ENCODE assay signal across 13 mouse cellular contexts in the genomic region with DNA sequence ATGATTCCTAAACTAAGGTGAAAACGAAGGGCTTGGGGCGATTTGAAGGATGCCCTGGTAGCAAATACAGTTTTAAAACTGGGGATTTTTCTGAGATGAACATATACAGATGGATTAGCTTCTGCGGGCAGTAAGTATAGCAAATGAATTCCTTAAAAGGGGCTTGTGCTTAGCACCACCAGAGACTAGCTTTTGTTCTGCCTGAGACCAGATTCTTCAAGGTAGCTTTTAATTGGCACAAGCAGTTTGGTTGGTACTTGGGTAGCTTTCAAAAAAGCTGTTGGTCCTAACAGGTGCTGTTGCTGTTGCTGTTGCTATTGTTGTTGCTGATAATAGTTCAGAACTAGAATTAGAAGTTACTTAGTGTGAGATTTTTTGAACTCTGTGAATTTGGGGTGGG.
DNase-seq lines count a peak whose midpoint lies in the region; ATAC-seq and TF ChIP-seq lines count a peak whose summit lies in the region.
"Had no signal": no experiment of that assay in that cellular context is flagged by ENCODE, and none has a peak within 500 bp of the region (broad histone marks: within the 10 kb centered on the region; RNA-seq: fewer than 3 reads in every experiment).

No protein-coding gene starts in this region.

- H3K4me1 ChIP-seq in intestine, embryonic 14.5 days (replicated peaks; ENCODE audit: control insufficient read depth, insufficient read depth, low read length), result peaks cover 24% of the 10 kb centered on the region
- H3K4me1 ChIP-seq in intestine, postnatal 0 days (replicated peaks; ENCODE audit: control insufficient read depth, insufficient read depth, low read length), result no peaks in the 10 kb centered on the region; the same call in 1 of the 2 replicates
- peaks cover 20% of the 10 kb centered on the region for H3K4me1 ChIP-seq in midbrain, embryonic 15.5 days
- H3K4me1 ChIP-seq in midbrain, embryonic 10.5 days, result peaks cover 8% of the 10 kb centered on the region; the same call in 1 of the 2 replicates
- H3K4me1 ChIP-seq in stomach, embryonic 16.5 days (ENCODE audit: control insufficient read depth, insufficient read depth, low read length), result peaks cover 29% of the 10 kb centered on the region
- H3K4me1 ChIP-seq in thymus, adult 2 months (replicated peaks; ENCODE audit: control insufficient read depth, insufficient read depth, low read length), result peaks cover 9% of the 10 kb centered on the region

- H3K4me2 ChIP-seq in intestine, embryonic 14.5 days (ENCODE audit: low read length), result no peak overlapping the region
- H3K4me2 ChIP-seq in intestine, postnatal 0 days (replicated peaks; ENCODE audit: low read depth), result no peak overlapping the region
- H3K4me2 ChIP-seq in midbrain, embryonic 15.5 days, result no peak overlapping the region
- H3K4me2 ChIP-seq in stomach, embryonic 16.5 days (ENCODE audit: low read depth, low read length), result no peak overlapping the region
- H3K4me2 ChIP-seq: liver, embryonic 15.5 days; neural tube, embryonic 12.5 days had no signal

- WGBS in intestine, embryonic 14.5 days, result 65% methylated on average over 3 of the region's 3 CpGs
- 73% methylated on average over 3 of the region's 3 CpGs for WGBS in intestine, postnatal 0 days
- 59% methylated on average over 3 of the region's 3 CpGs for WGBS in midbrain, embryonic 15.5 days
- whole genome bisulfite sequencing in midbrain, embryonic 10.5 days, result 85% methylated on average over 3 of the region's 3 CpGs
- 51% methylated on average over 3 of the region's 3 CpGs for WGBS in stomach, embryonic 16.5 days
- 99% methylated on average over 3 of the region's 3 CpGs for WGBS in thymus, adult 2 months

- no peak for DNase-seq in gastrocnemius, adult 2 months
- DNase-seq in gastrocnemius, postnatal 14 days, result no peak
- no peak for DNase-seq in intestine, embryonic 14.5 days (ENCODE audit: low spot score)
- no peak for DNase-seq in midbrain, embryonic 10.5 days (ENCODE audit: low spot score)
- DNase-seq in thymus, adult 2 months, result no peak
- DNase-seq: adrenal gland, postnatal 10 days; heart, postnatal 14 days; layer of hippocampus, adult 9-11 months had no signal

- no peak overlapping the region for H3K9ac ChIP-seq in intestine, embryonic 14.5 days (ENCODE audit: low read length)
- no peak overlapping the region for H3K9ac ChIP-seq in intestine, postnatal 0 days (ENCODE audit: low read depth, low read length)
- H3K9ac ChIP-seq in midbrain, embryonic 15.5 days, result no peak overlapping the region
- no peak overlapping the region for H3K9ac ChIP-seq in stomach, embryonic 16.5 days (ENCODE audit: low read length)
- H3K9ac ChIP-seq: liver, embryonic 15.5 days; neural tube, embryonic 12.5 days had no signal

- intact Hi-C loops in gastrocnemius, adult 2 months (cut with DNase I), result loop anchor here (5.0 to 10.0 kb wide), 2 partner anchors 148 to 180 kb away; a partner anchor contains a TSS
- intact Hi-C loops in gastrocnemius, postnatal 14 days (cut with DNase I; ENCODE audit: low total_unique reads), result no loop called here

- peak overlapping the region; percentile 73 for H3K27ac ChIP-seq in gastrocnemius, adult 2 months
- peak overlapping the region; percentile 55; the same call in 1 of the 2 replicates for H3K27ac ChIP-seq in intestine, embryonic 14.5 days (ENCODE audit: low read depth)
- H3K27ac ChIP-seq in intestine, postnatal 0 days (ENCODE audit: low read depth, low read length), result no peak overlapping the region
- peak overlapping the region; percentile 2 for H3K27ac ChIP-seq in midbrain, embryonic 15.5 days
- H3K27ac ChIP-seq in midbrain, embryonic 10.5 days (replicated peaks), result no peak overlapping the region
- H3K27ac ChIP-seq in stomach, embryonic 16.5 days (ENCODE audit: low read length), result peak overlapping the region; percentile 67
- H3K27ac ChIP-seq in thymus, adult 2 months (ENCODE audit: control insufficient read depth, insufficient read depth, low read length), result no peak overlapping the region
- H3K27ac ChIP-seq: liver, embryonic 15.5 days; neural tube, embryonic 12.5 days had no signal

- no peaks in the 10 kb centered on the region for H3K27me3 ChIP-seq in intestine, embryonic 14.5 days (replicated peaks; ENCODE audit: control insufficient read depth, insufficient read depth, low read length)
- no peaks in the 10 kb centered on the region for H3K27me3 ChIP-seq in intestine, postnatal 0 days (replicated peaks; ENCODE audit: control insufficient read depth, insufficient read depth, low read length)
- H3K27me3 ChIP-seq in midbrain, embryonic 15.5 days (replicated peaks), result no peaks in the 10 kb centered on the region
- H3K27me3 ChIP-seq in midbrain, embryonic 10.5 days (ENCODE audit: low read depth, poor library complexity, severe bottlenecking), result no peaks in the 10 kb centered on the region
- no peaks in the 10 kb centered on the region for H3K27me3 ChIP-seq in stomach, embryonic 16.5 days (ENCODE audit: control insufficient read depth, insufficient read depth, low read length)
- no peaks in the 10 kb centered on the region for H3K27me3 ChIP-seq in thymus, adult 2 months (ENCODE audit: control insufficient read depth, insufficient read depth, low read length)
- H3K27me3 ChIP-seq: liver, embryonic 15.5 days; neural tube, embryonic 12.5 days had no signal

- H3K4me3 ChIP-seq in gastrocnemius, adult 2 months, result no peak overlapping the region
- H3K4me3 ChIP-seq in intestine, embryonic 14.5 days (ENCODE audit: low read depth, low read length), result no peak overlapping the region
- H3K4me3 ChIP-seq in intestine, postnatal 0 days (ENCODE audit: low read depth, low read length), result no peak overlapping the region
- no peak overlapping the region for H3K4me3 ChIP-seq in midbrain, embryonic 15.5 days
- H3K4me3 ChIP-seq in midbrain, embryonic 10.5 days, result no peak overlapping the region
- no peak overlapping the region for H3K4me3 ChIP-seq in stomach, embryonic 16.5 days (replicated peaks; ENCODE audit: low read length)
- no peak overlapping the region for H3K4me3 ChIP-seq in thymus, adult 2 months (ENCODE audit: control insufficient read depth, insufficient read depth, low read length)
- H3K4me3 ChIP-seq: liver, embryonic 15.5 days; neural tube, embryonic 12.5 days had no signal

- H3K36me3 ChIP-seq in intestine, embryonic 14.5 days (ENCODE audit: control insufficient read depth, insufficient read depth, low read length), result no peaks in the 10 kb centered on the region
- no peaks in the 10 kb centered on the region for H3K36me3 ChIP-seq in intestine, postnatal 0 days (ENCODE audit: control insufficient read depth, insufficient read depth)
- no peaks in the 10 kb centered on the region for H3K36me3 ChIP-seq in midbrain, embryonic 15.5 days (replicated peaks)
- H3K36me3 ChIP-seq in midbrain, embryonic 10.5 days, result no peaks in the 10 kb centered on the region
- no peaks in the 10 kb centered on the region for H3K36me3 ChIP-seq in stomach, embryonic 16.5 days (ENCODE audit: control insufficient read depth, insufficient read depth, low read length)
- no peaks in the 10 kb centered on the region for H3K36me3 ChIP-seq in thymus, adult 2 months (ENCODE audit: control insufficient read depth, insufficient read depth, low read length)
- H3K36me3 ChIP-seq: liver, embryonic 15.5 days; neural tube, embryonic 12.5 days had no signal

- no peaks in the 10 kb centered on the region for H3K9me3 ChIP-seq in intestine, embryonic 14.5 days (ENCODE audit: control insufficient read depth, low read length)
- H3K9me3 ChIP-seq in intestine, postnatal 0 days (ENCODE audit: control insufficient read depth), result no peaks in the 10 kb centered on the region
- H3K9me3 ChIP-seq in midbrain, embryonic 15.5 days, result no peaks in the 10 kb centered on the region
- H3K9me3 ChIP-seq in midbrain, embryonic 10.5 days (replicated peaks), result no peaks in the 10 kb centered on the region
- no peaks in the 10 kb centered on the region for H3K9me3 ChIP-seq in stomach, embryonic 16.5 days (replicated peaks; ENCODE audit: control insufficient read depth, low read length)
- H3K9me3 ChIP-seq: liver, embryonic 15.5 days; neural tube, embryonic 12.5 days had no signal

- no peak for ATAC-seq in intestine, embryonic 14.5 days (replicated peaks; ENCODE audit: low FRiP score, low TSS enrichment, low read depth)
- no peak for ATAC-seq in intestine, postnatal 0 days
- no peak for ATAC-seq in midbrain, embryonic 15.5 days (replicated peaks)
- ATAC-seq in stomach, embryonic 16.5 days (ENCODE audit: insufficient read depth, low FRiP score), result no peak

- no peak for TF ChIP-seq CTCF in gastrocnemius, adult 2 months (IDR thresholded peaks at IDR 0.05)
- no peak for TF ChIP-seq CTCF in intestine, postnatal 0 days (IDR thresholded peaks at IDR 0.05; ENCODE audit: low read depth)
- TF ChIP-seq CTCF in thymus, adult 2 months (IDR thresholded peaks at IDR 0.05; ENCODE audit: borderline replicate concordance, control insufficient read depth, extremely low read depth, insufficient read depth, low read length, poor library complexity), result no peak

- TF ChIP-seq POLR2A in thymus, adult 2 months (IDR thresholded peaks at IDR 0.05; ENCODE audit: control insufficient read depth, extremely low read depth, insufficient read depth, low read length, poor library complexity), result no peak

Comparison
In these comparisons a context has a peak if more than half of its experiments do, and no peak if none do; other contexts are left out.
1. H3K27ac ChIP-seq: peak in gastrocnemius, adult 2 months (single experiment), intestine, embryonic 14.5 days (single experiment), midbrain, embryonic 15.5 days (single experiment) and stomach, embryonic 16.5 days (single experiment); none in intestine, postnatal 0 days (single experiment), midbrain, embryonic 10.5 days (single experiment) and thymus, adult 2 months (single experiment).